Mouse (Mus musculus): ENCODE measurements at regions not wholly inside any gene's neighbourhood (a gene's known extent, or its start where the extent isn't known, plus 50 kb on each side); places are given as distances from the start of the nearest gene placed in this dataset.

GRCm38 (mm10) chr2:117027071-117027470, 94.1 kb upstream of the Spred1 start:
- Histone ChIP-seq H3K4me2 (ENCODE audit: low read length) (no peak overlapping the region), H3K9ac (ENCODE audit: low read depth, low read length) (no peak overlapping the region), H3K4me3 (ENCODE audit: low read depth, low read length) (no peak overlapping the region), H3K9me3 (replicated peaks; ENCODE audit: control insufficient read depth, low read length, poor library complexity, severe bottlenecking) (peaks cover 3% of the 10 kb centered on the region; the same call in 1 of the 2 replicates), H3K27me3 (ENCODE audit: control insufficient read depth, insufficient read depth, low read depth, low read length) (no peaks in the 10 kb centered on the region), H3K27ac (ENCODE audit: low read length) (no peak overlapping the region), H3K36me3 (ENCODE audit: control insufficient read depth, insufficient read depth, low read length) (no peaks in the 10 kb centered on the region), H3K4me1 (ENCODE audit: control insufficient read depth, insufficient read depth, low read length) (no peaks in the 10 kb centered on the region)
- ATAC-seq: no peak
- 66% methylated on average over 4 of the region's 4 CpGs for WGBS

GRCm38 (mm10) chr2:117028771-117029170, 92.4 kb upstream of the Spred1 start:
- Histone ChIP-seq H3K9me3 (replicated peaks; ENCODE audit: control insufficient read depth, low read length, poor library complexity, severe bottlenecking) (peaks cover 3% of the 10 kb centered on the region; the same call in 1 of the 2 replicates), H3K36me3 (ENCODE audit: control insufficient read depth, insufficient read depth, low read length) (no peaks in the 10 kb centered on the region), H3K9ac (ENCODE audit: low read depth, low read length) (no peak overlapping the region), H3K4me2 (ENCODE audit: low read length) (no peak overlapping the region), H3K4me3 (ENCODE audit: low read depth, low read length) (no peak overlapping the region), H3K4me1 (ENCODE audit: control insufficient read depth, insufficient read depth, low read length) (no peaks in the 10 kb centered on the region), H3K27me3 (ENCODE audit: control insufficient read depth, insufficient read depth, low read depth, low read length) (no peaks in the 10 kb centered on the region), H3K27ac (ENCODE audit: low read length) (no peak overlapping the region)
- ATAC-seq: no peak
- WGBS: 53% methylated on average over 6 of the region's 6 CpGs

- Histone ChIP-seq H3K27me3 (ENCODE audit: control insufficient read depth, insufficient read depth, low read depth, low read length) (no peaks in the 10 kb centered on the region), H3K4me1 (ENCODE audit: control insufficient read depth, insufficient read depth, low read length) (no peaks in the 10 kb centered on the region), H3K9ac (ENCODE audit: low read depth, low read length) (no peak overlapping the region), H3K36me3 (ENCODE audit: control insufficient read depth, insufficient read depth, low read length) (no peaks in the 10 kb centered on the region), H3K9me3 (replicated peaks; ENCODE audit: control insufficient read depth, low read length, poor library complexity, severe bottlenecking) (peaks cover 3% of the 10 kb centered on the region; the same call in 1 of the 2 replicates), H3K4me2 (ENCODE audit: low read length) (no peak overlapping the region), H3K27ac (ENCODE audit: low read length) (no peak overlapping the region), H3K4me3 (ENCODE audit: low read depth, low read length) (no peak overlapping the region)
- WGBS: 82% methylated on average over 8 of the region's 8 CpGs
- no peak for ATAC-seq
Observed at GRCm38 (mm10) chr2:117036197-117036872, 84.8 kb upstream of the Spred1 start.

GRCm38 (mm10) chr2:117040211-117040610, 81.0 kb upstream of the Spred1 start:
- 29% methylated on average over 3 of the region's 3 CpGs for WGBS
- ATAC-seq: no peak
- Histone ChIP-seq H3K36me3 (ENCODE audit: control insufficient read depth, insufficient read depth, low read length) (no peaks in the 10 kb centered on the region), H3K4me3 (ENCODE audit: low read depth, low read length) (no peak overlapping the region), H3K4me1 (ENCODE audit: control insufficient read depth, insufficient read depth, low read length) (no peaks in the 10 kb centered on the region), H3K4me2 (ENCODE audit: low read length) (no peak overlapping the region), H3K9ac (ENCODE audit: low read depth, low read length) (no peak overlapping the region), H3K27ac (ENCODE audit: low read length) (no peak overlapping the region), H3K9me3 (replicated peaks; ENCODE audit: control insufficient read depth, low read length, poor library complexity, severe bottlenecking) (no peaks in the 10 kb centered on the region), H3K27me3 (ENCODE audit: control insufficient read depth, insufficient read depth, low read depth, low read length) (no peaks in the 10 kb centered on the region)

GRCm38 (mm10) chr2:117043831-117044230, 77.3 kb upstream of the Spred1 start:
- no peaks in the 10 kb centered on the region for H3K4me1 ChIP-seq (ENCODE audit: control insufficient read depth, insufficient read depth, low read length)
- H3K9ac ChIP-seq (ENCODE audit: low read depth, low read length): no peak overlapping the region
- H3K9me3 ChIP-seq (replicated peaks; ENCODE audit: control insufficient read depth, low read length, poor library complexity, severe bottlenecking): no peaks in the 10 kb centered on the region
- H3K4me3 ChIP-seq (ENCODE audit: low read depth, low read length): no peak overlapping the region
- H3K4me2 ChIP-seq (ENCODE audit: low read length): no peak overlapping the region
- 89% methylated on average over 7 of the region's 7 CpGs for WGBS
- H3K27ac ChIP-seq (ENCODE audit: low read length): no peak overlapping the region
- no peaks in the 10 kb centered on the region for H3K27me3 ChIP-seq (ENCODE audit: control insufficient read depth, insufficient read depth, low read depth, low read length)
- no peaks in the 10 kb centered on the region for H3K36me3 ChIP-seq (ENCODE audit: control insufficient read depth, insufficient read depth, low read length)
- no peak for ATAC-seq

- no peaks in the 10 kb centered on the region for H3K4me1 ChIP-seq (ENCODE audit: control insufficient read depth, insufficient read depth, low read length)
- no peak overlapping the region for H3K27ac ChIP-seq (ENCODE audit: low read length)
- WGBS: 90% methylated on average over 5 of the region's 5 CpGs
- no peak overlapping the region for H3K4me3 ChIP-seq (ENCODE audit: low read depth, low read length)
- H3K27me3 ChIP-seq (ENCODE audit: control insufficient read depth, insufficient read depth, low read depth, low read length): no peaks in the 10 kb centered on the region
- H3K9ac ChIP-seq (ENCODE audit: low read depth, low read length): no peak overlapping the region
- H3K36me3 ChIP-seq (ENCODE audit: control insufficient read depth, insufficient read depth, low read length): no peaks in the 10 kb centered on the region
- no peak for ATAC-seq
- H3K4me2 ChIP-seq (ENCODE audit: low read length): no peak overlapping the region
- peaks cover 4% of the 10 kb centered on the region; the same call in 1 of the 2 replicates for H3K9me3 ChIP-seq (replicated peaks; ENCODE audit: control insufficient read depth, low read length, poor library complexity, severe bottlenecking)
Observed at GRCm38 (mm10) chr2:117048290-117048730, 72.9 kb upstream of the Spred1 start.

- no peaks in the 10 kb centered on the region for H3K4me1 ChIP-seq (ENCODE audit: control insufficient read depth, insufficient read depth, low read length)
- H3K27me3 ChIP-seq (ENCODE audit: control insufficient read depth, insufficient read depth, low read depth, low read length): no peaks in the 10 kb centered on the region
- H3K27ac ChIP-seq (ENCODE audit: low read length): no peak overlapping the region
- H3K9me3 ChIP-seq (replicated peaks; ENCODE audit: control insufficient read depth, low read length, poor library complexity, severe bottlenecking): peaks cover 6% of the 10 kb centered on the region; the same call in 1 of the 2 replicates
- H3K36me3 ChIP-seq (ENCODE audit: control insufficient read depth, insufficient read depth, low read length): no peaks in the 10 kb centered on the region
- 72% methylated on average over 2 of the region's 2 CpGs for WGBS
- no peak overlapping the region for H3K9ac ChIP-seq (ENCODE audit: low read depth, low read length)
- H3K4me3 ChIP-seq (ENCODE audit: low read depth, low read length): no peak overlapping the region
- no peak overlapping the region for H3K4me2 ChIP-seq (ENCODE audit: low read length)
- no peak for ATAC-seq
Observed at GRCm38 (mm10) chr2:117050061-117050460, 71.1 kb upstream of the Spred1 start.

GRCm38 (mm10) chr2:117064126-117064525, 57.0 kb upstream of the Spred1 start:
- Histone ChIP-seq H3K36me3 (ENCODE audit: control insufficient read depth, insufficient read depth, low read length) (no peaks in the 10 kb centered on the region), H3K27me3 (ENCODE audit: control insufficient read depth, insufficient read depth, low read depth, low read length) (no peaks in the 10 kb centered on the region), H3K27ac (ENCODE audit: low read length) (no peak overlapping the region), H3K4me1 (ENCODE audit: control insufficient read depth, insufficient read depth, low read length) (no peaks in the 10 kb centered on the region), H3K9ac (ENCODE audit: low read depth, low read length) (no peak overlapping the region), H3K9me3 (replicated peaks; ENCODE audit: control insufficient read depth, low read length, poor library complexity, severe bottlenecking) (no peaks in the 10 kb centered on the region), H3K4me2 (ENCODE audit: low read length) (no peak overlapping the region), H3K4me3 (ENCODE audit: low read depth, low read length) (no peak overlapping the region)
- ATAC-seq: no peak
- 78% methylated on average over 2 of the region's 2 CpGs for WGBS

GRCm38 (mm10) chr2:117070348-117070747, 50.8 kb upstream of the Spred1 start:
- H3K4me2 ChIP-seq (ENCODE audit: low read length): no peak overlapping the region
- no peaks in the 10 kb centered on the region for H3K9me3 ChIP-seq (replicated peaks; ENCODE audit: control insufficient read depth, low read length, poor library complexity, severe bottlenecking)
- no peaks in the 10 kb centered on the region for H3K36me3 ChIP-seq (ENCODE audit: control insufficient read depth, insufficient read depth, low read length)
- 88% methylated on average over 6 of the region's 6 CpGs for WGBS
- H3K4me3 ChIP-seq (ENCODE audit: low read depth, low read length): no peak overlapping the region
- H3K4me1 ChIP-seq (ENCODE audit: control insufficient read depth, insufficient read depth, low read length): no peaks in the 10 kb centered on the region
- H3K9ac ChIP-seq (ENCODE audit: low read depth, low read length): no peak overlapping the region
- no peak for ATAC-seq
- no peaks in the 10 kb centered on the region for H3K27me3 ChIP-seq (ENCODE audit: control insufficient read depth, insufficient read depth, low read depth, low read length)
- no peak overlapping the region for H3K27ac ChIP-seq (ENCODE audit: low read length)
